Mouse (Mus musculus): ENCODE results near the gene Axin1.

DNA sequence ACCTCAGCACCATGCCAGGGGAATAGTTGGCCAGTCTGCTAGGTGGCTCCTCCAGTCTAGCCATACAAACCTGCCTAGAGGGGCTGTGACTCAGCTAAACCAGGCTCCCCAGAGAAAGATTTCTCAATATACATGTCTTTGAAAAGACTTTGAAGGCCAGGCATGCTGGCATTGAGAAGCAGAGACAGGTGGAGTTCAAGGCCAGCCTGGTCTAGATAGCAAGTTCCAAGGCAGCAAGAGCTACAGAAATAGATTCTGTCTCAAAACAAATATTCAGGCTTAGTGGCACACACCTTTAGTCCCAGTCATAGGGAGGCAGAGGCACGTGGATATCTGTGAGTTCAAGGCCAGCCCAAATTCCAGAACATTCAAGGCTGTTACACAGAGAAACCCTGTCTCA, 67.9 kb downstream of the Axin1 start:
- no peak for TF ChIP-seq GATA1 (IDR thresholded peaks at IDR 0.05; ENCODE audit: low read length)
- TF ChIP-seq TAL1 (IDR thresholded peaks at IDR 0.05; ENCODE audit: low read length) = no peak

All from erythroblast, embryonic 14.5 days (primary cell).